Mouse (Mus musculus): ENCODE results near the gene Psmg4.

- TF ChIP-seq CTCF (IDR thresholded peaks at IDR 0.05; ENCODE audit: low read depth): no peak
- no peak for TF ChIP-seq EP300 (IDR thresholded peaks at IDR 0.05; ENCODE audit: low read depth)
Observed at GRCm38 (mm10) chr13:34151425-34151824, 11.3 kb upstream of the Psmg4 start.

All from liver, postnatal 0 days (tissue).